Mouse (Mus musculus) hindlimb bud, embryonic 11.5 days (tissue): ENCODE measurements at regions not wholly inside any gene's neighbourhood (a gene's known extent, or its start where the extent isn't known, plus 50 kb on each side); places are given as distances from the start of the nearest gene placed in this dataset.

Source experiments
- DNase-seq: peaks from one replicate; pipeline ENCODE4 v3.0.0-alpha.2; 2012; ENCODE audit warnings: low read depth, low spot score; ENCODE audit errors: extremely low spot score

- DNase-seq: no peak
These were observed 188.7 kb downstream of the Akap7 start for GRCm38 (mm10) chr10:25118674-25119670.

DNA sequence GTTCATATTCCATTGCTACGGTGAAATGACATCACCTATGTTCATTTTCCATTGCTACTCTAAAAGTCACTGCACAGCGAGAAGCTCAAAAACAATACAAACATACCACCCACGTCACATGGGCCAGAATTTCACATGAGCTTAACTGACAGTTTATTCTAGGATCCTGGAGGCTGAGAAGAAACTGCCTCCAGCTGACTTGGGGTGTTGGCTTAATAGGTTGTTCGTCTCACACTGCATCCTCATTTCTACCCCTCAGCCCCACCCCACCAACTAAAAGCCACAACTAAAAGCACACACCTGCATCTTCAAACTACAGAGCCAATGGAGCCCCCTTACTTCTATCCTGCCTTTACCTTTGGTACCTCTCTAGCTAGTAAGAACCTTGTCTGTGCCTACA, 187.0 kb upstream of the Arg1 start:
- DNase-seq: no peak

DNA sequence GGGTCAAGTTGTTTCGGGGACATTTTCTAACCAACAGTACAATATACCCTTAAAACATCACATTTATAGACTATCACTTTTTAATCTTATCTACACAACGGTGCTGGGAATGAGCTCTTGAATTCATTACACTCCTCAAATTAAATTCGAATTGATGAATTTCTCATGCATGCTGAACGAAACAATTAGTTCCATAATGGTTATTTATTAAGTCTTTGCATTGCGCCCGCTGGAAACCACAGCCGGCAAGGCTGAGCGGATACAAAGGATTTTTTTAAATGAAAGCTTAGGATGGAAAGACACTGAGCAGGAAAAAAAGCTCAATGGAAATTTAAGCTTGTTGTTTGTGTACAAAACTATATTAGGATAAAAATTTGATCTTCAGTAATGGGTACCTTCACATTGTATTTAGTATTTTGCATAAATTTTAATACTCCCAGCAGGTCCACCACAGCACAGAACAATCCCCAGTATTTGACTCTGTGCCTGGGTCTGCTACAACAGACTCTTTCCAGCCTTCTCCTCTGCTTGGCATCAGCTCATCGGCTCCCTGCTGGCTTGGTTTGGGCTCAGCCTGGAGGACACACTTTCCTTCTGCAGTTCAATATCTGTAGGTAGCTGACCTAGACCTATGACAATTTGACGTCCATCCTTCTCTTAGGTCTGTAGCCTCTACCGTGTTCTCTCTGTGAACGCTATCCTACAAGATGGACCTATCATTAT, 185.3 kb upstream of the Arg1 start:
- no peak for DNase-seq

GRCm38 (mm10) chr10:25111636-25112422, 184.5 kb upstream of the Arg1 start:
- peak; percentile 37 for DNase-seq

- no peak for DNase-seq
These were observed 183.9 kb upstream of the Arg1 start for GRCm38 (mm10) chr10:25111181-25111580.

GRCm38 (mm10) chr10:25098070-25098469, 170.8 kb upstream of the Arg1 start:
- DNase-seq: no peak

- no peak for DNase-seq
These were observed 162.6 kb upstream of the Arg1 start for GRCm38 (mm10) chr10:25089705-25090386.

DNA sequence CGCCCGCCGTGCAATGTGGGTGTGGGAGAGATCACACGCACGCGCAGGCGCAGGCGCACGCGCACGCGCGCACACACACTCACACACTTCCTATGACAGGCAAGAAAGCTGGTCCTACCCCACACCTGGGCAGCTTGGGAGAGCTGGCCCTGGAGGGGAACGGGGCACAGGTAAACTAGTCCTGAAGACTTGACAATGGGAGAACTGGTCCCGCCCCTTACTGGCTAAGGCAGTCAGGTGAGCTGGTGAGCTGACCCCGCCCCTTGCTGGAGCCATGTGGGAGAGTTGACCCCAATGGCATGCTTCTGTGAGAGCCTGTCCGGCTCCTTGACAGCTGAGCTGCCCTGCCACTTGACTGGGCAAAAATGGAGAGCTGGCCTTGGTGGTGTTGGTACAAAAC, 159.5 kb upstream of the Arg1 start:
- DNase-seq: no peak

DNA sequence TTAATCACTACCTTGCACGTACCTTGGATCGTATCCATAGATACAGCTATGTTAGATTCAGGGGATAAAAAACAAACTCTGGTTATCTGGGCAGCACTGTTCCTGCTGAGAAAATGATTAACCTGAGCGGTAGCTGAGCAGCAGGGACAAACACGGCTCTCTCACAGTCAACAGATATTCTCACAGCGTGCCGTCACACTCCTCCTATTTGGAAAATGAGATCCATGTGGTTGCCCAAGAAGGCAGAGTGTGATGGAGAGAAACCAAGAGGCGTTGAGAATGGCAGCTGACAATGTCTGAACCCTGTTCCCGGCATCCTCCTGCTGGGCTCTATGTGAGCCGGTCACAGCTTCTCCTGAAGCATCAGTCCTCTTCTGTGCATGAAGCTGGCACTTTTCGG, 155.6 kb upstream of the Arg1 start:
- DNase-seq: no peak

GRCm38 (mm10) chr10:25072617-25073016, 145.3 kb upstream of the Arg1 start:
- DNase-seq: no peak

- DNase-seq: no peak
These were observed 141.0 kb upstream of the Arg1 start for GRCm38 (mm10) chr10:25068301-25068700.

- no peak for DNase-seq
These were observed 137.5 kb upstream of the Arg1 start for GRCm38 (mm10) chr10:25064701-25065362.

- DNase-seq: no peak
These were observed 134.2 kb upstream of the Arg1 start for GRCm38 (mm10) chr10:25061402-25062055.

- DNase-seq: no peak
These were observed 131.4 kb upstream of the Arg1 start for GRCm38 (mm10) chr10:25058694-25059093.

DNA sequence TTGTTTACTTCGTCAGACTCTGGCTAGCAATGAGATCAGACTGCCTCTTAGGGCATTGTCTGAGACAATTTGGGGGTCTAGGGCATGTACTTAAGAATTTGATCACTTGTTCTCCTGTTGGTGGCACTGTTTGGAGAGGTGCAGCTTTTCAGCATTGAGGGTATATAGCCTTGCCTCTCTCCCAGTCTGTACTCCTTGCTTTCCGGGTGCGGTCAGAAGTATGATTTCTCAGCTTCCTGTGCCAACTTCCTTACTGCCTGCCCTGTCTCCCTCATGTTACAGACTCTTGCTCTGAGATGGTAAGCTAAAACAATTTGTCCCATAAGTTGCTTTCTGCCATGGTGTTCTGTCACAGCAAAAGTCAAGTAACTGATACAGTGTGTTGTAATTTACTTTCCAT, 124.7 kb upstream of the Arg1 start:
- DNase-seq: no peak

DNA sequence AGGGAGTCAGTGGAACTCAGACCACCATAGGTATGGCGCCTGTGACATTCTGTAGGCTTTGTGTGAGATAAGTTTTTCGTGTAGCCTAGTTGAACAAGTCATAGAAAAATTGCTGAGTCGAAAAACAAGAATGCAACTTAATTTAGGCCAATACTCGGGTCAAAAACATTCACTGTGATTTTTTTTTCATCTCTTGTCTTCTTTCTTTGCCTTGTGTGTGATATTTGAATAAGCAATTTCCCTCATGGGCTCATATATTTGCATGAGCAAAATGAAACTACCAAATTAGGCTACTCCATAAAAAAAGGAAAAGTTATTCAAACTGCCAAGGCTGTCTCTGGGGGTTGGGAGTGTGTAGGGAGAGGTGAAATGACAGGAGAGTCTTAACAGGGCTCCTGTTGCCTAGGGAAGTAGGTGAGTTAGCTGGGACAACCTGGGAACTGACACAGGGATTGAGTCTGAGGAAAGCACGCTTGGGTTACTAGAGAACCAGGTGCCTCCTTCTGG, 124.1 kb upstream of the Arg1 start:
- DNase-seq: no peak

DNA sequence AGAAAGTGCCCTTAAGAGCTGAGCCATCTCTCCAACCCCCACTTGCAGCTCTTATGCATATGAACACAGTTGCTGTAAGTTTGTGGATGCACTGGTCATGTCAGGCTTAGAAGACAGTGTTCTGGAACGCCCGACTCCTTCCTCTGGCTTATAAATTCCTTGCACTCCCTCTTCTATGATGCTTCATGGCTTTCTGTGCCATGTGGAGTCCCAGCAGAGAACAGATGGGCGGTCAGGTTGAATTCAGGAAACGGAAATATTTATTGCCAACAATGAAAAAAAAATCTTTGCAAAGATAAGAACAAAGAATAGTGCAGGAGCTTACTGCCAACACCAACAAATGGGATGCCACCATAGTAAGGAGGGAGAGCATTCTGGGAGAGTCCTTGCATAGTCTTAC, 113.9 kb upstream of the Arg1 start:
- DNase-seq: no peak

- DNase-seq: no peak
These were observed 112.6 kb upstream of the Arg1 start for GRCm38 (mm10) chr10:25039926-25040325.

- DNase-seq: no peak
These were observed 109.6 kb upstream of the Arg1 start for GRCm38 (mm10) chr10:25036928-25037327.
